Mouse (Mus musculus) midbrain, embryonic 14.5 days (tissue): ENCODE data around the gene Olfr995. TPM values are rescaled to one million over a fixed set of nuclear protein-coding genes. Genes with fewer than 3 reads are reported as not detected.

Source experiments
- ATAC-seq: fragments of 200-750 bp; cut with Nextera tagmentation; 2 replicates; pipeline ENCODE4 v1.8.0; 2017; ENCODE audit warnings: moderate number of reproducible peaks, moderate library complexity; ENCODE audit not compliant: low FRiP score, low TSS enrichment
- DNase-seq: peaks from one replicate; pipeline ENCODE4 v3.0.0-alpha.2; 2015
- H3K27ac ChIP-seq: fragments of 300-500 bp; sonication (generic); replicated peaks from 2 replicates; pipeline ENCODE4 v1.5.1; 2014; ENCODE audit warnings: mild to moderate bottlenecking, low read depth, low read length, moderate library complexity
- H3K27me3 ChIP-seq: fragments of 300-500 bp; sonication (generic); 2 replicates; pipeline ENCODE4 v1.6.1; 2014; ENCODE audit warnings: low read length, control low read depth, mixed read lengths; ENCODE audit not compliant: control insufficient read depth, insufficient read depth
- H3K36me3 ChIP-seq: fragments of 300-500 bp; sonication (generic); 2 replicates; pipeline ENCODE4 v1.6.1; 2014; ENCODE audit warnings: low read length, control low read depth; ENCODE audit not compliant: control insufficient read depth, insufficient read depth
- H3K4me1 ChIP-seq: fragments of 300-500 bp; sonication (generic); 2 replicates; pipeline ENCODE4 v1.6.1; 2014; ENCODE audit warnings: mild to moderate bottlenecking, antibody characterized with exemption, low read length, control low read depth; ENCODE audit not compliant: control insufficient read depth, insufficient read depth
- H3K4me2 ChIP-seq: fragments of 300-500 bp; sonication (generic); 2 replicates; pipeline ENCODE4 v1.6.1; 2014; ENCODE audit warnings: mild to moderate bottlenecking, low read length, moderate library complexity
- H3K4me3 ChIP-seq: fragments of 300-500 bp; sonication (generic); replicated peaks from 2 replicates; pipeline ENCODE4 v1.5.1; 2014; ENCODE audit warnings: low read depth, low read length
- H3K9ac ChIP-seq: fragments of 300-500 bp; sonication (generic); replicated peaks from 2 replicates; pipeline ENCODE4 v1.6.1; 2014; ENCODE audit warnings: mild to moderate bottlenecking, low read length, moderate library complexity
- H3K9me3 ChIP-seq: fragments of 300-500 bp; sonication (generic); 2 replicates; pipeline ENCODE4 v1.6.1; 2016; ENCODE audit warnings: low read length, control low read depth, mixed read lengths; ENCODE audit not compliant: control insufficient read depth
- WGBS: fragments of 180-500 bp; shearing (Covaris S2); extraction: QIAGEN DNeasy Blood & Tissue Kit; methylation state at CpG from one replicate; pipeline ENCODE4 v1.1.7; 2014; 5-methylcytosine and 5-hydroxymethylcytosine counted together
- polyA plus RNA-seq: library from polyadenylated mRNA; unstranded; fragments of >200 nt; fragmentation: Nextera tagmentation; extraction: Ambion mirVana; gene quantifications from 2 replicates; pipeline ENCODE4 v1.2.1, GENCODE M21; 2014

Gene Olfr995
- polyA plus RNA-seq = not detected in 2 replicates

GRCm38 (mm10) chr2:85443539-85443938 is at the start of gene Olfr995:
Gene Olfr995 (minus strand): TSS chr2:85443639.
- WGBS = 19% methylated on average over 1 of the region's 1 CpGs
- H3K4me3 ChIP-seq = no peak within 1 kb of the TSS
- no peaks in the 10 kb centered on the region for H3K27me3 ChIP-seq
- H3K9ac ChIP-seq = no peak within 1 kb of the TSS
- H3K9me3 ChIP-seq = no peaks in the 10 kb centered on the region
- H3K4me2 ChIP-seq = no peak within 1 kb of the TSS
- H3K4me1 ChIP-seq = no peaks in the 10 kb centered on the region
- no peak for ATAC-seq
- no peaks in the 10 kb centered on the region for H3K36me3 ChIP-seq
- H3K27ac ChIP-seq = no peak within 1 kb of the TSS
- DNase-seq = no peak

DNA sequence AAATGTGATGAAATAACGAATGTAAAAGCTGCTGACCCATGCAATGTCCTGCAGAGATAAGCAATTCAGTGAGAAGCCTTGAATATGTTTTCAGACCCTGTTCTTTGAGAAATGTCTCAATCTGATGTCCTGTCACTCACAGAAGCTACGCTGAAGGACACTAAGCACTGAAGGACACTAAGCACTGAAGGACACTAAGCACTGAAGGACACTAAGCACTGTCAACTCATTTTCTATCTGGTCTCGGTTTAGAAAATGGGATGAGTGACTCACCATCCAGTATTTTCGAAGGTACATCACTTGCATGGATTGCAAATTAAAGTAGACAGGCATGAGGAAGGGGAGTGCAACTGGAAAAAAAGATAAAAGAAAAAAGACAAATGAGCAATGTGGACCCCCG is 47.0 kb upstream of the Olfr995 start:
- Histone ChIP-seq H3K9ac (no peak overlapping the region), H3K27me3 (no peaks in the 10 kb centered on the region), H3K36me3 (no peaks in the 10 kb centered on the region), H3K27ac (no peak overlapping the region), H3K4me1 (no peaks in the 10 kb centered on the region), H3K4me2 (no peak overlapping the region), H3K9me3 (no peaks in the 10 kb centered on the region), H3K4me3 (no peak overlapping the region)
- ATAC-seq (no peak), DNase-seq (no peak)
- 46% methylated on average over 5 of the region's 5 CpGs for WGBS

- ATAC-seq = no peak
- H3K9me3 ChIP-seq = no peaks in the 10 kb centered on the region; the same call in 1 of the 2 replicates
Measured at GRCm38 (mm10) chr2:85466801-85467325, 23.4 kb upstream of the Olfr995 start.

DNA sequence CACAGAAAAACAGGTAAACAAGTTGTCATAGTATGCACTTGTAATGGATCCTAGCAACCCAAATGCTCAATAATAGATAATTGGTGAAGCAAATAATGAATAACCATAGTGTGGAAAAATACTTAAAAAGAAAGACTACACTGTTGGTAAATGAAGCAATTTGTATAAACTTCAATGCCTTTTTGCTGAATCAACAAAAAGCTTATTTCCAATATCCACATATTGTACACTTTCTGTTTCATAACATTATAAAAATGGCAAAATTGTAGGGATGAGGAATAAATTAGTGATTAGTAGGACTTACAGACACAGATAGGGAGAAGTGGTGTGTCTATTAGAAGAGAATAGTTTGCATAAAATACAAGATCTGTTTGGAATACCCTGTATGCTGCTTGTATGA is 893 bp downstream of the Olfr995 start:
- no peak for ATAC-seq

More at GRCm38 (mm10) chr2:85466801-85467325, 23.4 kb upstream of the Olfr995 start:
- no peak overlapping the region for H3K4me3 ChIP-seq
- H3K27ac ChIP-seq = no peak overlapping the region
- WGBS = 84% methylated on average over 3 of the region's 3 CpGs
- no peak for DNase-seq
- H3K4me1 ChIP-seq = no peaks in the 10 kb centered on the region
- no peaks in the 10 kb centered on the region for H3K27me3 ChIP-seq
- H3K9ac ChIP-seq = no peak overlapping the region
- no peaks in the 10 kb centered on the region for H3K36me3 ChIP-seq
- no peak overlapping the region for H3K4me2 ChIP-seq

DNA sequence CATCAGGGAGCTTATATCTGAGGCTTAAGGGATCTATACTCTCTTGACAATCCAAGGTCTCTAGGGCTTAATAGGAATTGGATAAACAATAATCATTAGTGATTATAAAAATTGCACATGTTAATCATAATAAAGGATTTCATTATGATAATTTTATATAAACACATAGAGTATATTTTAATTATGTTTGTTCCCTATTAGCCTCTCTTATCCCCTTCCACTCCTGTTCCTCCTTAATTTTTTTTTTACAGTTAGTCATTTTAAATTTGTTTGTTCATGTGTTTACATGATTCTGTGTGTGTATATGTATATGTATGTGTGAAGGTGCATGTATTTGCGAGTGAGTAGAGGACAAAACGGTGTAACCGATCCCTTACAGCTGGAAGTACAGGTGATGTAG is 7.1 kb downstream of the Olfr995 start, which contains the start of gene Olfr994:
Gene Olfr994, minus strand, starts transcription at position 101 of the 400 bp plus-strand sequence.
- Histone ChIP-seq H3K36me3 (no peaks in the 10 kb centered on the region), H3K4me2 (no peak within 1 kb of the TSS), H3K27me3 (no peaks in the 10 kb centered on the region), H3K9ac (no peak within 1 kb of the TSS), H3K4me1 (no peaks in the 10 kb centered on the region), H3K4me3 (no peak within 1 kb of the TSS), H3K9me3 (no peaks in the 10 kb centered on the region), H3K27ac (no peak within 1 kb of the TSS)
- DNase-seq (no peak), ATAC-seq (no peak)
- WGBS = 92% methylated on average over 3 of the region's 3 CpGs

More for the DNA sequence above, 893 bp downstream of the Olfr995 start:
- Histone ChIP-seq H3K27ac (no peak overlapping the region), H3K27me3 (no peaks in the 10 kb centered on the region), H3K4me3 (no peak overlapping the region), H3K4me2 (no peak overlapping the region), H3K4me1 (no peaks in the 10 kb centered on the region), H3K36me3 (no peaks in the 10 kb centered on the region), H3K9me3 (no peaks in the 10 kb centered on the region), H3K9ac (no peak overlapping the region)
- no peak for DNase-seq

- H3K36me3 ChIP-seq = no peaks in the 10 kb centered on the region
- 71% methylated on average over 1 of the region's 1 CpGs for WGBS
- no peak for ATAC-seq
- H3K9ac ChIP-seq = no peak overlapping the region
- H3K27ac ChIP-seq = no peak overlapping the region
- H3K27me3 ChIP-seq = no peaks in the 10 kb centered on the region
- no peak overlapping the region for H3K4me3 ChIP-seq
- H3K4me2 ChIP-seq = no peak overlapping the region
- no peaks in the 10 kb centered on the region for H3K9me3 ChIP-seq
- DNase-seq = no peak
- no peaks in the 10 kb centered on the region for H3K4me1 ChIP-seq
Measured at GRCm38 (mm10) chr2:85425893-85426292, 17.5 kb downstream of the Olfr995 start.

DNA sequence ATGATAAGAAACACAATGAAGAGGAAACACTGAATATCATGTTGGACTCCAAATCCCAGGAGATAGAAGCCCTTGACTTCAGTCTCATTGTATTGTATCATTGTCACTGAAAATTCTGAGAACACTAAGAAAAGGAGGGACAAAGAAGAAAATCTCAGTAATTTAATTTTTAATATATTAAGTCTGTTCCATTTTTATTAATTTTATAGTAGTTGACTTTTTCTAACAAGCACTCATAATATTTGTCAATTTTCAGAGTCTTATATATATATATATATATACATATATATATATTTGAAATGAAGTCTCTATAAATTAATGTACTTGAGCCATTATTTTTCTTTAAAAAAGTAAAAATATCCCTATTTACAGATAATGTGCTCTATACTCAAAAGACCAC is 28.7 kb downstream of the Olfr995 start, which contains the start of gene Olfr993:
Gene Olfr993, minus strand, starts transcription at position 101 of the 400 bp plus-strand sequence.
- Histone ChIP-seq H3K9ac (no peak within 1 kb of the TSS), H3K4me3 (no peak within 1 kb of the TSS), H3K4me1 (no peaks in the 10 kb centered on the region), H3K27ac (no peak within 1 kb of the TSS), H3K4me2 (no peak within 1 kb of the TSS), H3K27me3 (no peaks in the 10 kb centered on the region), H3K36me3 (no peaks in the 10 kb centered on the region), H3K9me3 (no peaks in the 10 kb centered on the region)
- DNase-seq (no peak), ATAC-seq (no peak)

DNA sequence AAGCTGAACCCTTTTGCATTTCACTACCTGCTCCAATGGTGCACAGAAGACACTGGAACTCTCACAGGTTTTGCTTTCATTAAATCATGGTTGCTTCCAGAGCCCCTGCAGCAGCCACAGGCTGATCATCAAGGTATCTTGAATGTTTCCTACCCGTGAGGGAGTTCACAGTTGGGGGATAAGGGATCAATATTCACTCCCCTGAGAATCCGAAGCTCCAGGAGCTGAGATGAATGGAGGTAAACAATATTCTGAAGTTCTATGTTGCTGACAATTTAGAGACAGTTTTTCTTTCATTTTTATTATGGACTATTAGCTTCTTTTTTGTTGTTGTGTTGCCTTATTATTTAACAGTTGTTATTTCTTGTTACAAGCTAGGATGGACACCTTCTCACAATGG is 34.1 kb downstream of the Olfr995 start, which contains the start of gene Olfr992:
Gene Olfr992, minus strand, starts transcription at position 101 of the 400 bp plus-strand sequence.
- DNase-seq (no peak), ATAC-seq (no peak)
- H3K4me2 ChIP-seq = no peak within 1 kb of the TSS
- no peak within 1 kb of the TSS for H3K27ac ChIP-seq
- no peaks in the 10 kb centered on the region for H3K36me3 ChIP-seq
- WGBS = 54% methylated on average over 2 of the region's 2 CpGs
- no peaks in the 10 kb centered on the region for H3K4me1 ChIP-seq
- no peaks in the 10 kb centered on the region for H3K27me3 ChIP-seq
- no peak within 1 kb of the TSS for H3K4me3 ChIP-seq
- no peaks in the 10 kb centered on the region for H3K9me3 ChIP-seq
- no peak within 1 kb of the TSS for H3K9ac ChIP-seq
